Mouse (Mus musculus): ENCODE results near the gene Senp2.

DNA sequence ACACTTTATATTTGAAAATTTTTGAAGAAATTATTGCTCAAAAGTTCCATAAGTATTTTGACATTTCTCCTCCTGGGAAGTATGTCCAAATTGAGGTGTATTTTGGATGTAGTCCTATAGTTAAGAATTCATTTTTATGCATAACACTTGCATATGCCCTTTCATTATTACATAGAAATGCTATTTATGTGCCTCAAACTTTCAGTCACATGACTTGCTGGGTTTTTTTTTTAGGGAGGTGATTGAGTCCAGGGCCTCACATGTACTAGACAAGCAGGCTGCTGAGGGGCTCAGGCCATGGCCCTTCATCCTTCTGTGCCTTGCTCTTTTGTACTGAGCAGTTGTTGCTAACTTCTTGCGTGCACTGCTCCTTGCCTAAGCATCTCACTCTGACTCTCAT, 30.7 kb downstream of the Senp2 start:
- peak; percentile 85 for TF ChIP-seq ZNF384 (IDR thresholded peaks at IDR 0.05; ENCODE audit: low read depth, low read length)
- TF ChIP-seq ELF1 (IDR thresholded peaks at IDR 0.05; ENCODE audit: low read depth, low read length) = no peak

Measured in CH12.LX (cell line).